Mouse (Mus musculus): Measurements from ENCODE around the gene Alg2.

Alg2 gene

DNA sequence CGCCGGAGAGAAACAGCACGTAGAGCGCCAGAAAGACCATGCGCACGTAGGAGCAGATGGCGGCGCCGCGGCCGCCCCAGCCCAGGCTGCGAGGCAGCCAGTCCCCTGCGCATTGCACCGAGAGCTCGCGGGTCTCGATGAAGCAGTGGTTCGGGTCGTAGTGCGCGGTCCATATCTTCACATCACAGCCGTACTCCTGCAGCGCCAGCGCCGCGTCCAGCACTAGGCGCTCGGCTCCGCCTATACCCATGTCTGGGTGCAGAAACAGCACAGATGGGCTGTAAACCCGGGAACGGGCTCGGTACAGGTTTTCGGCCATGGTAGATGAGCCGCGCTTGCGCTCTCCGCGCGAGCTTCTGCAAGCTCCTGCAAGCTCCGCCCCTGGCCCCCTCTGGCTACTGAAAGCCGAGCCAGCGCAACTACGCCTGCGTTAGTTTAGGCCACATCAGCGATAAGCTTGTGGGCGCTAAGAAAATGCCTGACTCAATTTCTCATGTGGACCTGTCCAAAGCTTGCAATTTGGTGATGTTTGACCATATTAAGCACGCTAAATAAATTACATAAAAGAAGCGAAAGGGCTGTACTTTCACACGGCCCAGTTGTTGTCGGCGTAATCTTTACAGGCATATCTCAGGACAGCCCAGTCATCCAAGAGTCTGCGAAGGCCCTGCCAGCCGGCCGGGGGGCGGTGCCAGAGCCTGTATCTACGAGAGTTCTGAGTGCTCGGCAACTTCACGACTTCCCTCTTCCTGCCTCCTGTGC is at the start of gene Alg2, which contains the start of gene Sec61b:
TSS of gene Alg2 (minus strand) at position 366 of the 762 bp plus-strand sequence.
TSS of gene Sec61b (plus strand) at position 691 of the 762 bp plus-strand sequence.
- peak; percentile 97 to 98 for DNase-seq (ENCODE audit: low spot score in 2 of 2)

DNA sequence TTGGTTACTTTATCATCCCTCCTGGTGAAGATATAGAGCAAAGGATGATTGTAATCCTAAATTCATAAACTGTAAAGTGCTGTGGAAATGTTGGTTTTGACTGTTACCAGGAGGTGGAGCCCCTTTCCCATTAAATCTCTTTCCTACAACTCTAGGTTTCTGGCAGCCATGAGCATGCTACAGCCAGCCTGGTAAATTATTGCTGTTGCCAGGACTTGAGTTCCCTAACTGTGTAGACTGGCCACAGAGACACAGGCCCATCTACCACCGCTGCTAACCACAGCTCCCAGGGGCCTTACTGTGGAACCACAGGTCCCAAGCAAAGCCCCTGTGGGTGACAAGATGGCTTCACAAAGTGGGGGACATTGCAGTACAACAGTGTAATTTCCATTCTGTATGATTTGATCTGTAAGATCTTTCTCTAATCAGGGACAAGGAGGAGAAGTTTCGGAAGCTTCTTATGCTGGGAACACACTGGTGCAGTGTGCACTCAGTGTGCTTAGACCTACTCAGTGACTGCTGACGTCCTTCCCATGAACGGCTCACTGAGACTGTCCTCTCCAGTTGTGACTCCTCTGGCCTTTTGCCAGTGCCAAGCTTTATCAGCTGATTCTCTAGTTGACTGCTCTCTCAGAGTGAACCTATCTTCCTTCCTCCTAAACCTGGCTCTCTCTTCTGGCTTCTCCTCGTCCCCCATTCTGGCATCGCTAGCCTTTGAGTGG is 47.9 kb upstream of the Alg2 start:
- peak; percentile 61 to 62 for DNase-seq (ENCODE audit: low spot score in 2 of 2)

DNA sequence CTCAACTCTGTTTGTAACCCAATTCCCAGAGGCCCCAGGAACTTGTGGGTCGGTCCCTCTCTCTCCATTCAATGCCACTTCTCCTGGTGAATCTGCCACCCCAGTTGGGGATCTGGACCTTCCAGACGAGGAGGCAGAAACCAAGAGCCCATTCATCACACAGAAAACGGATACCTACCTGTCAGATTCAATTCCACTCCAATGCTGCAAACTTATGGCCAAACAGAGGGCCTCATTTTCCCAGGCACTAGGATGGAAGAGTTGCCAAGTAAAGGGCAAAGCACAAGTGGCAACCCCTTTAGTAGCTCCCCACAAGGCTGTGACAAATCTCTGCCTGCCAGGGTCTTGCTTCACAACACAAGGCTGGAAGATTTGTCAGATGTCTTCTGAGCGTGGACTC is 45.9 kb upstream of the Alg2 start:
- no peak for DNase-seq (ENCODE audit: low spot score in 2 of 2)

- peak; percentile 56 to 73 for DNase-seq (ENCODE audit: low spot score in 2 of 2)
Observed at GRCm38 (mm10) chr4:47518551-47519181, 44.5 kb upstream of the Alg2 start.

- no peak for DNase-seq (ENCODE audit: low spot score in 2 of 2)
Observed at GRCm38 (mm10) chr4:47504841-47505517, 30.8 kb upstream of the Alg2 start.

DNA sequence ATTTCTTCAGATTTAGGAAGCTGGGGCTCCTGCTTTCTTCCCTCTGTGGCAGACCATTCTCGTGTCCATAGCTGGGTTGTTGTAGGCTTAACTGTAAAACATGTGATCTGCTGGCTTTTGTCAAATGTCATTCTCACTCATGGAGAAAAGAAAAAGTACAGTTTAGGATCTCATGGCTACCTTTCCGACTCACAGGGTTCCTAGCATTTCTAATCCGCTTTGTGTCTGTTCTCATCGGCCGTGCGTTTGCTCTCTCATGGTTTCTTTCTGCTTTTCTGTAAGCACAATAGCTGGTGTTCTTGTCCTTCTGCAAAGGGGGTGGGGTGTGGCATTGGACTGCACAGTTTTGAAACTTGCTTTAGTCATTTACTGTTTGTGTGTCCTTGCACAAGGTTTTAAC is 28.9 kb upstream of the Alg2 start:
- DNase-seq (ENCODE audit: low spot score in 2 of 2): no peak

DNA sequence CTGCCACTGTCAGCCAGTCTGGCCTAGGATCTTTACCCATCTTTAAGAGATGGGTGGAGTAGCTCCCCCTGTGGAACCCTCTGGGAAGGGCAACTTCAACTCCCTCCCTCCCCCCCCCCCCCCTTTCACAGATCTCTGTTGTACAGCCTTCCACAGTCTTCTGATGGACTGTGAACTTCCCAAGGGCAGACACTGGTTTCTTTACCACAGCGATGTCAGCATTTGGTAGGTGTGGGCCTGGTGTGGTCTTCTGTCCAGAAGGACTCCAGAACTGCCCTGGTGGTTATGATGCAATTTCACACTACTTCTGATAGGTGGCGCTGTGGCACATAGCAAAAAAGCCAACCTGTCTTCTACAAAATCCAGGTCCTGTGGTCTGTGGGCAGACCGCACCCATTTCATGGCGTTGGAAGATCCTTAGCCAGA is 28.4 kb upstream of the Alg2 start:
- peak; percentile 44 to 45 for DNase-seq (ENCODE audit: low spot score in 2 of 2)

GRCm38 (mm10) chr4:47499121-47499545 is 25.0 kb upstream of the Alg2 start:
- no peak for DNase-seq (ENCODE audit: low spot score in 2 of 2)

- DNase-seq (ENCODE audit: low spot score in 2 of 2): no peak
Observed at GRCm38 (mm10) chr4:47497811-47498385, 23.8 kb upstream of the Alg2 start.

DNA sequence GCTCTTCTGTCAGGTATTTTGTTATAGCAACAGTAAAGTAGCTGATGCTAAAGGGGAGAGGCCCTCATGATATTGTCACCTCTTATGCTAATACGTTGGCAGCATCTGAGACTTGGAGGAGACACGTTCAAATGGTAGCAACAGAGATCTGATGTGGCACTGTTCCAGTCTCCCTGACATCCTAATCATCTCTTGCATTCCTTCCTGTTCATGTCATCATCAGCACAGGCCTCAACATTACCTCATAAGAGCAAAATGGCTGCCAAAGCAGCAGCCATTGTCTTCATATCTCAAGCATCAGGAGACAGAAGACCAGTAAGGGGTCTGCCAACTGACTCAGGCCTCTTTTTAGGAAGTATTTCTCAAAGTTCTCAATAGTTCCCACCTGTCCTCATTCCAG is 20.6 kb upstream of the Alg2 start:
- DNase-seq (ENCODE audit: low spot score in 2 of 2): no peak

GRCm38 (mm10) chr4:47494137-47494536 is 20.0 kb upstream of the Alg2 start:
- no peak for DNase-seq (ENCODE audit: low spot score in 2 of 2)

DNA sequence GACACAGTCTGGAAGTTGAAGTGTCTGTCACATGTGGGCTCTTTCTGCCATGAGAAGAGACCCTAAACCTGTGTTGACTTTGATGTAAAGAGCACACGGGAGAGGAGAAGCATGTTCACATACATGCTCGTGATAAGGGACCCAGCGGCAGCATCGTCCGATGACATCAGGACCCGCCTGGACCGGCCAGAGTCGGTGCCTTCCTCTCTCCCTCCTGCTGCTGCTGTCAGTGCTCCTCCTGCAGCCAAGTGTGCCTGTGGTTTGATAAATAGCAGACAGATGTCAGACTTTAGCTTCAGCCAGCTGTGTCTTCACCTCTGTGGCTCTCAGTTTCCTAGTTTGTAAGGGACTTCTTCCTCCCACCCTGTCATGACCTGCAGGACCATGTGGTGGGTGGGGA is 19.3 kb upstream of the Alg2 start:
- DNase-seq (ENCODE audit: low spot score in 2 of 2): no peak

DNA sequence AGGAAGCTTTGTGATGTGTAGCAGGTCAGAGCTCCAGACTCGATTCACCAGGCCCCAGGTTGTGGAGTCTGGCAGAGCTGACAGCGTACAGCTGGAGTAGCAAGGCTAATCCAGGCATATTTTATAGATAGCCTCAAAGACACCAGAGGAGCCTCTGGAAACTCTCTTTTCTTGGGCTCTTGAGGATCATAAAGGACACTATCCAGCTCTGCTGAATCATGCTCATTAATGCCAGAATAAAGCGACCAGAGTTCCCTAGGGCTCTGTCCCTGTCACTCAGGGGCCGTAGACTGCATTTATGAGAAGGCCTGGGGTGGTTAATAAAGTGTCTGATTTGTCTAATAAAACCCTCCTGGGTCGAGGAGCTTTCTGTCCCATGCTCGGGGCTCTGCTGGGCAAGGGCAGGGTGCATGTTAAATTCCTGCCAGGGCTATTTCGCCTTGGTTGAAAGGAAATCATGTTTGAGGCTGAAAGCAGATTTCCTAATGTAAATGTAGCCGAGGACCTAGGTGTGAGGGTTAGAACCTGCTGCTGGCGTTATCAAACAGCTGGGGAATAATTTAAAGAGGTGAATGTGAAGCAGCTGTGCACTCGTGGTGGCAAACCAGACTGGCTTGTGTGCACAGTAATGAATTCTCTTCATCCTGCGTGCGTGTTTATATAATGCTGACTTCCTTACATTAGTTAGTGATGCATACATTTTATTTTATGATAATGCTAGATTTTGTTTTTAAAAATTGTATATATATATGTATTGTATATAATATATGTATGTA is 18.4 kb upstream of the Alg2 start:
- no peak for DNase-seq (ENCODE audit: low spot score in 2 of 2)

DNA sequence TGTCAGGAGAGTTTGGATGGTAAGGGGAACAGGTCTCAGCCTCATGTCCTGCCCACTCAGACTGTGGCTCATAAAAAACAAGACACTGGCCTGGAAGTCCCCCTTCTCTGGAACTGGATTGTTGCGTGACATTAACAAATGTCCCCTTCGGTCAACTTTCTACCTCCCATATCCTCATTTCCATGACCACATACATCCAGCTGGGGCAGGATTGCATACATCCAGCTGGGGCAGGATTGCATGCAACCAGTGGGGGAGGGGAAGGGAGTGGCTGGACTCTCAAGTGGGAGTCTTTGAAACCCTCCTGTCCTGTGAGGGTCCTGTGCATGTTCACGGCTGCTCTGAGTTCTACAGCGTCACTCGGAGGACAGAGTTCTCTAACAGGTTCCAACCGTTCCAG is 17.1 kb upstream of the Alg2 start:
- no peak for DNase-seq (ENCODE audit: low spot score in 2 of 2)

GRCm38 (mm10) chr4:47480576-47480975 is 6.4 kb upstream of the Alg2 start:
- no peak for DNase-seq (ENCODE audit: low spot score in 2 of 2)

DNA sequence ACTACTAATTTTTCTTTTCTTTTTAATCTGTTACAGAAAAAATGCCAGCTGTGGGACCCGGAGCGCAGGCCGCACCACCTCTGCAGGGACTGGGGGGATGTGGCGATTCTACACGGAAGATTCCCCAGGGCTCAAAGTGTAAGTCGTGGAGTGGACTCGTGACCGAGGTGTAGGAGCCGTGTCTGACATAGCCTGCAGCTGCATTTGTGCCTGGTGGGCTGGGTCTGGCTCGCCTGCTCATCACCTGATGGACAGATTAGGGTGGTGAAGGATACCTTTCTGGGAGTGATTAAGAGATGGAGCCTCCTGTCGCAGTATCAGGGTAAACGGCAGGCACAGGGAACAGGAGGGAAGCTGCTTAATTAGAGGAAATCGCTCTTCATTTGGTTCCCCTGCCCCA is 6.0 kb upstream of the Alg2 start:
- no peak for DNase-seq (ENCODE audit: low spot score in 2 of 2)

- DNase-seq (ENCODE audit: low spot score in 2 of 2): no peak
Observed at GRCm38 (mm10) chr4:47477539-47477938, 3.4 kb upstream of the Alg2 start.

GRCm38 (mm10) chr4:47474730-47475643 is 854 bp upstream of the Alg2 start:
- DNase-seq (ENCODE audit: low spot score in 2 of 2): no peak

DNA sequence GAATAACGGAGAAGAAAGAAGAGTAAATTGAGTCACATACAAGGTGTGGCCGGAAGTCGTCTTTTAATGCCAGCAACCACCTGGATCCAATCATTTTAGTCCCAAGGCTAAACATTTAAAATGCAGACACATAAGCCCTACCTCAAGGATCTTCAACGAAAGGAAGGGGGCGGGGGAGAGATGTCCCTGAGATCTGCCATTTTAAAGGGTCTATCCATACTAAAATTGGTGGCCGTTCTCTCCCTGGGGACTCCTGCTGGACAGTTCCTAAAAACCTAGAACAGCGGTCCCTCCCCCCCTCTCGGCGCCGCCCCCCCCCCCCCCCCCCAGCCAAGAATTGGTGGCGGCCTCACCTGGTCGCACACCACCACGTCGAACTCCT is 556 bp downstream of the Alg2 start:
- no peak for DNase-seq (ENCODE audit: low spot score in 2 of 2)

GRCm38 (mm10) chr4:47467196-47467595 is 6.9 kb downstream of the Alg2 start:
- no peak for DNase-seq (ENCODE audit: low spot score in 2 of 2)
